Mouse (Mus musculus) forebrain, embryonic 10.5 days (tissue): ENCODE results near the gene Atxn1l. TPM values are rescaled to one million over a fixed set of nuclear protein-coding genes. Genes with fewer than 3 reads are reported as not detected.
A peak's percentile ranks its signal among the peaks of the same experiment; 100 is the strongest.

Experiments used
- DNase-seq: peaks from one replicate; pipeline ENCODE4 v3.0.0-alpha.2; 2017; ENCODE audit warnings: low spot score; ENCODE audit errors: extremely low spot score
- H3K27ac ChIP-seq: fragments of 300-500 bp; sonication (generic); 2 replicates; pipeline ENCODE4 v1.5.1; 2016; ENCODE audit warnings: mild to moderate bottlenecking
- H3K27me3 ChIP-seq: fragments of 300-500 bp; sonication (generic); 2 replicates; pipeline ENCODE4 v1.6.1; 2016; ENCODE audit warnings: mild to moderate bottlenecking; ENCODE audit not compliant: poor library complexity, severe bottlenecking
- H3K36me3 ChIP-seq: fragments of 300-500 bp; sonication (generic); replicated peaks from 2 replicates; pipeline ENCODE4 v1.6.1; 2016; ENCODE audit warnings: mild to moderate bottlenecking, moderate library complexity
- H3K4me1 ChIP-seq: fragments of 300-500 bp; sonication (generic); 2 replicates; pipeline ENCODE4 v1.6.1; 2016
- H3K4me3 ChIP-seq: fragments of 300-500 bp; sonication (generic); 2 replicates; pipeline ENCODE4 v1.5.1; 2016; ENCODE audit warnings: mild to moderate bottlenecking, moderate library complexity
- H3K9me3 ChIP-seq: fragments of 300-500 bp; sonication (generic); 2 replicates; pipeline ENCODE4 v1.6.1; 2016; ENCODE audit warnings: mild to moderate bottlenecking, moderate library complexity
- WGBS: fragments of 180-500 bp; shearing (Covaris S2); methylation state at CpG from one replicate; pipeline ENCODE4 v1.1.7; 2016; 5-methylcytosine and 5-hydroxymethylcytosine counted together
- polyA plus RNA-seq: library from polyadenylated mRNA; unstranded; fragments of >200 nt; fragmentation: Nextera tagmentation; extraction: Ambion mirVana; gene quantifications from 2 replicates; pipeline ENCODE4 v1.2.1, GENCODE M21; 2016

The Atxn1l gene
- polyA plus RNA-seq, 1 experiment from 2014 or later = 8.6 TPM

DNA sequence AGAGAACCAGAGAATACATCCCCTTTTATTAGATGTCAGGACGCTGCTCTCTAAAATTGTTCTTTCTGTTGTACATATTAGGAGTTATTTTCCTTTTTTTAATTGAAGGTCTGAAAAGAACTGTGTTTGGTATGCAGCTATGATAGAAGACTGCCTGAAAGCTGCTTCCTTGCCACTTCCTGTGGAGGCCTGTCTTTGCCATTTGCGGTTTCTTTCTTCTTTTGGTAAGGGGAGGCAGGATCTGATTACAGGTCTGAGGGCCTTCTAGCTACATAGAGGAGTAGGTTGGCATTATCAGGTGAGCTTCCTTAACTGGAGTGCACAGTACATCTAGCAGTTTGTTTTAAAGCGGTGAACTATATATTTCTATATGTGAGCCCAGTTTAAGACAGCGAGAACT is 29.6 kb downstream of the Atxn1l start:
- H3K27me3 ChIP-seq = peaks cover 22% of the 10 kb centered on the region
- H3K4me3 ChIP-seq = no peak overlapping the region
- no peaks in the 10 kb centered on the region for H3K9me3 ChIP-seq
- H3K4me1 ChIP-seq = peaks cover 33% of the 10 kb centered on the region
- no peak overlapping the region for H3K27ac ChIP-seq
- DNase-seq = no peak
- 95% methylated on average over 4 of the region's 4 CpGs for WGBS
- peaks cover 57% of the 10 kb centered on the region for H3K36me3 ChIP-seq

DNA sequence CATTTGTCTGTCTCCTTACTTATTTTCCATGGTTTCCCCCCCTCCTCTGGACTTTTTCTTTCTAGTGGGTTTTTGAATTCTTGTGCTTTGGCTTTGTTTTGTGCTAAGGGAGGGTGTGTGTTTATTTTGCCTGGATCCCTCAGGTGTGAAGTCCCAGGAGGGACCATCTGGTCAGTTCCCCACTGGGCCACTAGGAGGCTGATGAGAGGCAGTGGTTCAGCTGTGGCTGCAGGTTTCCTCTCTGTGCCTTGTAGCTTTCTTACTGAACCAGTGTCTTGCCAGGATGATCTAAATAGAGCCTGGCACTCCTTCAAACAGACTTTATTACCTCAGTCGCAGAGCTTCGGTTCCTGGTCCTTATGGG is 30.7 kb downstream of the Atxn1l start:
- Histone ChIP-seq H3K9me3 (no peaks in the 10 kb centered on the region), H3K27me3 (peaks cover 31% of the 10 kb centered on the region), H3K27ac (no peak overlapping the region), H3K4me3 (peak overlapping the region; percentile 97), H3K4me1 (peaks cover 33% of the 10 kb centered on the region), H3K36me3 (peaks cover 46% of the 10 kb centered on the region)
- DNase-seq = peak; percentile 80
- 50% methylated on average over 2 of the region's 2 CpGs for WGBS

DNA sequence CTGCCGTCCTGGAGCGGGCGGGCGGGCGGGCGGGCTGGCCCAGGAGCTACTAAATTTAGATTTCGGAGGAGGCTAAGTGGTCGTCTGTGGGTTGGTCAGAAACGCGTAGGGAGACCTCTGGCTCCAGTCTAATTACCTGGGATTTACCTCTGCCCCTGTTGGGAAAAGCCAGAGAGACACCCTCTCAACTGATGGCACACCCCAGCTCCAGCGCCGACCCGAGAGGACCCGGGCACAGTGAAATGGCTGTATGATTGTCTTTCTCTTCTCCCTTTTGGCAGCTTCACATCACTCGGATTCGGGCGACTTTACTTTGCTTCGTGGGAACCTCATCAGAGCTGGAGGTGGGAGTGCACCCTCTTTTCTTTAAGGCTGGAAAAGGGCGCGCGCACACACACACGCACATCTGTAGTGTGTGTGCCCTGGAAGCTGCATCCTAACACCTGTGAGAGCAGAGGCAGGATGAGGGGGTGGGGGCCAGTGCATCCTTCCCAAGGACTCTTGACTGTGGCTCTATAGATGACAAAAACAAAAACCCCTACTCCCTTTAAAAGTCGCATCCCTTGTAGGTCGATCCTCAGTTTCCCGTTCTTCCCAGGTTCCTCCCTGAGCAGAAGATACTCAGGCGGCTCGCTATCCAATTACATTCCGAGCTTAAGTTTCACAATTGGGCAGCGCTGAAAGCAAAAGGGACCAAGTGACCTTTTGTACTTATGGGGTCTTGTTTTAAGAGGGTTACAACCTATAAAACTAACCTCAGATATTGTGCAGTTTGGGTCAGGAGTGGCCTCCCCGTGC is 31.3 kb downstream of the Atxn1l start:
- Histone ChIP-seq H3K27me3 (peaks cover 31% of the 10 kb centered on the region), H3K4me3 (peak overlapping the region; percentile 97), H3K27ac (peak overlapping the region; percentile 98), H3K36me3 (peaks cover 41% of the 10 kb centered on the region), H3K9me3 (no peaks in the 10 kb centered on the region), H3K4me1 (peaks cover 33% of the 10 kb centered on the region)
- DNase-seq = no peak
- 1% methylated on average over 30 of the region's 30 CpGs for WGBS

DNA sequence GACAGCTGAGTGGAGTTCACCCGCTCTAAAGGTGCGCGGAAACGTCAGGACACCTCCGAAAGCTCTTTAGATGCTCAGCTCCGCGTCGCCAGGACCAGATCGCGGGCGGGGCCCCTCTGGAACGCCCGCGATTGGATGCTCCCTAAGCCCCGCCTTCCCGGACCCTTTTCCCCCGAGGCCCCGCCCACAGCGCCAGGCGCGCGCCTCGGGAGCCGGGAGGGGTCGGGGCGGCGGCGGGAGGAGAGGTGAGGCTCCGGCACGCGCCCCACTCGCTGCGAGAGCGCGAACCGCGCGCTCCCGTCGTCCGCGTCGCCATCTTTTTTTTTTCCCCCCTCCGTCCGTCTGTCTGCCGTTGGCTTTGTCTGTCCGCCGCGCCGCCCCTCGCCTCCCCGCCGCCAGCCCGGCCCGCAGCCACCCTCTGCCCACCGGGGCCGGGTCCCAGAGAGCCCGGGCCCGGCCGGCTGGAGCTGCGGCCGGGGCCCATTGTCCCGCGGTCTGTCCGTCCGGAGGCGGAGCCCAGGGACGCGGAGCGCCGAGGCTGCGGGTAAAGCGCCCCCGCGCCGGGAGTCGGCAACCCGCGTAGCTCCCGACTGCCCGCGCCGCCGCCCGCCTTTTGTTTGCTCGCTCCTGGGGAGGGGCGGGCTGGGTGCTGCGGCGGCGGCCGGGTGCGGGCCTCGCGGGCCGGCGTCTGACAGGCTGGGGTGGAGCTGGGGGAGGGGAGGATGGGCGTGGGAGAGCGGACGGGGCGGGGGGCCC is 32.0 kb downstream of the Atxn1l start, which contains the start of gene Zfp821:
Gene Zfp821 (plus strand): TSS at position 227 of the 756 bp plus-strand sequence.
- no peaks in the 10 kb centered on the region for H3K9me3 ChIP-seq
- DNase-seq = peak; percentile 88
- H3K4me3 ChIP-seq = peak within 1 kb of the TSS; percentile 97
- peaks cover 33% of the 10 kb centered on the region for H3K36me3 ChIP-seq
- H3K27me3 ChIP-seq = peaks cover 31% of the 10 kb centered on the region
- under 1% methylated on average over 93 of the region's 100 CpGs for WGBS
- peaks cover 33% of the 10 kb centered on the region for H3K4me1 ChIP-seq
- peak within 1 kb of the TSS; percentile 98 for H3K27ac ChIP-seq

DNA sequence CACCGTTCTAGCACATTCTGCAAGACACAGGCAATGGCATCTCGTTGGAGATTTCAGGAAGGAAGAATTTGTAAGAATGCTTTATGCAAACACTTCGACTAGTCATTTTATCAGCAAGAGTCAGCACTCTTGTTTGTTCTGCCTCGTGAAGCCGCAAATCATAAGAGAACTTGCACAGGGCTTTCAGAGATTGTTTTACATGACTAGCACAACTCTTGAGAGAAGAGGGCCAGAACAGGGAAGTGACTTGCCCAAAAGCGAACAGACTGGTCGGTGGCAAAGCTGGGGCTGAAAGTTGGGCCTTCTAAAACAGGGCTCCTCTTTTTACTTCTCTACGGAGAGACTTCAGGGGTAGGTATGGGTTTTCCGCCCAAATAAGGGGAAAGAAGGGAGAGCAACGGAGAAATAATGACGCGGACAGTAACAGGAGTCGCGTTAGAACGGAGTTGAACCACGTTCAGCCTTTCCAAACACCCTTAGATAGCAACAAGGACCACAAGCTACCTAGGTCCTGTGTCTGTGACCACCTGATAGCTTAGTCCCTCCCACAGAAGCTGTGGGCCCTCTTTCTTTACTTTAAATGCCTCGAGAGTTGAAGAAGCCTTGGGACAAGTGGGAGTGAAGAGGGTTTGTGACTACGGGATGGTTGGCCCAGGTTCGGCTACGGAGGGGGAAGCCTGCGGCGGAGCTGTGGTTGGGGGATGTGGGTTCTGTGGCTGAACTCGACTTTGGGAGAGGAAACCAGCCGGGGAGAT is 32.8 kb downstream of the Atxn1l start:
- WGBS = 13% methylated on average over 24 of the region's 24 CpGs
- no peaks in the 10 kb centered on the region for H3K9me3 ChIP-seq
- peaks cover 31% of the 10 kb centered on the region for H3K27me3 ChIP-seq
- peaks cover 25% of the 10 kb centered on the region for H3K36me3 ChIP-seq
- no peak for DNase-seq
- peak overlapping the region; percentile 97 for H3K4me3 ChIP-seq
- H3K4me1 ChIP-seq = peaks cover 33% of the 10 kb centered on the region
- H3K27ac ChIP-seq = peak overlapping the region; percentile 98

DNA sequence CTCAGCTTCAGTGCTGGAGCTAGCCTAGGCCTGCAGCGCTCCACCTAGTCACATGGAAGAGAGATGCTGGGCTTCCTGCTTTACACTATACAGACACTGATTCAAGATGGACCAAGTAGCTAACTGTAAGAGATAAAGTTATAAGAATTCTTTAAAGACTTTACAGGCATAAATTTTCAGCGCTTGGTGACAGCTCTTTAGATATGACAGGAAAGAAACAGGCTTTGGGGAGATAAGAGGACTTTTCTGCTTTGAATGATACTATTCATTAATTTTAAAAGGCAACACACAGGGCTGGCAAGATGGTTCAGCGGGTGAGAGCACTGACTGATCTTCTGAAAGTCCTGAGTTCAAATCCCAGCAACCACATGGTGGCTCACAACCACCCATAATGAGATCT is 39.1 kb downstream of the Atxn1l start:
- Histone ChIP-seq H3K27me3 (peaks cover 23% of the 10 kb centered on the region), H3K4me3 (no peak overlapping the region), H3K9me3 (no peaks in the 10 kb centered on the region), H3K4me1 (peaks cover 9% of the 10 kb centered on the region), H3K36me3 (no peaks in the 10 kb centered on the region), H3K27ac (no peak overlapping the region)
- 81% methylated on average over 3 of the region's 3 CpGs for WGBS
- no peak for DNase-seq

DNA sequence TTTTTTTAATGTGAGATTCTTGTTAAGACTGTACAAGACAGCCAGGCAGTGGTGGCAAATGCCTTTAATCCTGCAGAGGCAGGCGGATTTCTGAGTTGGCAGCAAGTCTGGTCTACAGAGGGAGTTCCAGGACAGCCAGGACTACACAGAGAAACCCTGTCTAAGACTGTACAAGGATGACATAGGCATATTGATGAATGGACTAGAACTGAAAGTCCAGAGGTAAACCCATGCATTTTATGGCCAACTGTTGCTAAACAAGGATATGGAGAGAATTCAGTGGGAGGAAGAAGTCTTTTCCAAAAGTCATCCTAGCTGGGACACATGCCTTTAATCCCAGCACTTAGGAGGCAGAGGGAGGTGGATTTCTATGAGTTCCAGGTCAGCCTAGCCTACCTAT is 39.8 kb downstream of the Atxn1l start:
- peaks cover 9% of the 10 kb centered on the region for H3K4me1 ChIP-seq
- H3K36me3 ChIP-seq = no peaks in the 10 kb centered on the region
- H3K27me3 ChIP-seq = peaks cover 16% of the 10 kb centered on the region
- H3K27ac ChIP-seq = no peak overlapping the region
- no peak for DNase-seq
- H3K4me3 ChIP-seq = no peak overlapping the region
- no peaks in the 10 kb centered on the region for H3K9me3 ChIP-seq
- 87% methylated on average over 1 of the region's 1 CpGs for WGBS

DNA sequence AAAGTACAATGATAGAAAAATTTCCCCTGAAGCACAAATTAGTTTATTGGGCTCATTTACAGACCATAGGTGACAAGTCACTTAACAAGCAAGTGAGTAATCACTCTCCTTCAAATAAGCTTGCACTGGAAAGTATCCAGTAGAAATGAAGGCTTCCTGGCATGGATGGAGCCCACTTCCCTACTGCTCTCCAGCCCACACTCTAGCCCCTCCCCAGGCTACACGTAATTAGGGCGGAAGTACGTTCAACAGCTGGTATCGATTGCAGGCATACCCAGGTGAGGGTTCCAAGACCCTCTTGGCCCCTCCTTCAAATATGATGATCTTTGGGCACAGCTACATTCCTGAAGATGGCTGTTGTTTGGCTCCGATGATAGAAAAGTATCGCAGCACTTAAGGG is 43.4 kb downstream of the Atxn1l start:
- peaks cover 13% of the 10 kb centered on the region for H3K36me3 ChIP-seq
- peaks cover 30% of the 10 kb centered on the region for H3K4me1 ChIP-seq
- no peaks in the 10 kb centered on the region for H3K9me3 ChIP-seq
- H3K27ac ChIP-seq = no peak overlapping the region
- H3K27me3 ChIP-seq = peaks cover 9% of the 10 kb centered on the region
- H3K4me3 ChIP-seq = peak overlapping the region; percentile 99; the same call in 1 of the 2 replicates
- WGBS = 60% methylated on average over 6 of the region's 6 CpGs
- no peak for DNase-seq

DNA sequence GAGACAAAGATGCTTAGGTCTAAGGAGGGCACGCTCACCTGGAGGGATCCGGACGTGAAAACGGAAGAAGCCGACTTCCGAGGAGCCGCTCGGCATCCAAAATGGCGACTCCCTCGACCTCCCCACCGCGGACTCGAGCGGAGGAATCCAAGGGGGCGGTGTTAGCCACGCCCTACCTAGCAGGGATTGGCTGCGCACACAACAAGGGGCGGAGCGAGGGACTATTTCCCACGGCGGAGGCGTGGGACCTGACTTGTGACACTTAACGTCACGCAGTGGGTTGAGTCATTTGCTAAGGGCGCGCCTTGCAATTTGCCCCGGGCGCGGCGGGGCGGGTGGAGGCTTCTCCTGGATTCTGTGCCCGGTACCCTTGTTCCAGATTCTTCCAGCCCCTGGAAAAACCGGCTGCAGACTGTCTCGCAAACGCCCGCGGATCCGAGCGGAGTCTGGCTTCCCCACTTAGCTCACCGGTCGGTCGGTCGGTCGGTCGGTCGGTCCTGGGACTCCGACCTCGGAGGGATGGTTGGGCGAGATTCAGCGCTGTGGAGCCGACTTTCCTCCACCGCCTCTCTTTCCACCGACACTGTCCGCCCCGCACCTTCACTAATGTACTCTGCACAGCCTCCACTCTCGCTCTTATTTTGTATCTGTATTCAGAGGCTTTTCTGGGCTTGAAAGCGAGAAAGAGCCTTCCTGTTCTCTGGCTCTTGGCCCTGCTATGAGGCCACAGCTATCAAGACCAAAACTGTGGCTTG is 44.2 kb downstream of the Atxn1l start, which contains the start of gene Ist1:
Gene Ist1 (minus strand): TSS at position 115 of the 755 bp plus-strand sequence.
- Histone ChIP-seq H3K27me3 (peaks cover 9% of the 10 kb centered on the region), H3K27ac (peak within 1 kb of the TSS; percentile 95), H3K9me3 (no peaks in the 10 kb centered on the region), H3K36me3 (peaks cover 16% of the 10 kb centered on the region), H3K4me1 (peaks cover 30% of the 10 kb centered on the region), H3K4me3 (peak within 1 kb of the TSS; percentile 99)
- WGBS = under 1% methylated on average over 57 of the region's 57 CpGs
- peak; percentile 98 for DNase-seq

DNA sequence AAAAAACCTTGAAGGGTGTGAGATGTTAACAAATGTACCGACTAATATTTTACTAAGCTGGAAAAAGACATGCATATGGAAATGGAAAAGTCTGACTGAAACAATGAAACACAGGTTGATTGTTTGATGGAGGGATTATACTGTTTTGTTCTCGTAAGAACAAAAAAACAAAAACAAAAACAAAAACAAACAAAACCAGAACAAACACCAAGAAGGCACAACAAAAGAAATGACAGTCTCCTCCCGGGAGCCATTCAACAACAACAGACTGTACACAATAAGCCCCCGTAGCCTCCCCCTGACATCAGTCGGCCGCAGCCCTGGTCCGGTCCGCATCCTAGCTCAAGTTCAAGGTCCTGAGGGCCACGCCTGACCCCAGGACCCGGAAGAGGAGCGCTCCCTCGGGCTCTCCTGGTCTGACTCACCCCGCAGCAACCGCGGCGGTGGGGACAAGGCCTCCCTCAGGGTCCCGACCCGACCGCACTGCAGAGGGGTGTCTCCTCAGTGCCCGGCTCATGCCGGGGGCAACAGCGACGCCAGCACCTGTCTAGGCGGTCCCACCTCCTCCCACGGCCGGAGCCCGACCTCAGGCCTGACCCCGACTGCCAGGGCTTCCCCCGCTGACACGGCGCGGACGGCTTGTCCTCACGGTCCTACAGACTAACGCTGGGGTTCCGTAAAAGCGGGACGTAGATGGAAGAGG is 44.9 kb downstream of the Atxn1l start:
- Histone ChIP-seq H3K27ac (peak overlapping the region; percentile 95), H3K36me3 (peaks cover 20% of the 10 kb centered on the region), H3K9me3 (no peaks in the 10 kb centered on the region), H3K4me3 (peak overlapping the region; percentile 99), H3K27me3 (peaks cover 9% of the 10 kb centered on the region), H3K4me1 (peaks cover 30% of the 10 kb centered on the region)
- DNase-seq = no peak
- 1% methylated on average over 38 of the region's 38 CpGs for WGBS

DNA sequence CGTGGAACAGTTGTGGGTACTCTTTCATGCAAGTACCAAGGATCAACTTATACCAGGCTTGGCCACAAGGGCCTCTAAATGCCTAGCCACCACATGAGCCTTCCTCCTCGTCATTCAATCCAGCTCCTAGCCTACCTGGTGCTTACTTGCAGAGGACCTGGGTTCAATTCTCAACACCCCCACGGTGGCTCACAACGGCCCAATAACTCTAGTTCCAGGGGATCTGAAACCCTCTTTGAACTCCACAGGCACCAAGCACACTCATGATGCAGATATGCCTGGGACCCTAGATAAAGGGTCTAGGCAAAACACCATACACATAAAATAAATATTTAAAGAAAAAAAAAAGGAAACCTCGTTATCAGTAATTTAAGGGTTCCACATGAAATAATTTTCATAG is 45.8 kb downstream of the Atxn1l start:
- Histone ChIP-seq H3K27ac (no peak overlapping the region), H3K36me3 (peaks cover 22% of the 10 kb centered on the region), H3K9me3 (no peaks in the 10 kb centered on the region), H3K4me1 (peaks cover 30% of the 10 kb centered on the region), H3K4me3 (peak overlapping the region; percentile 99), H3K27me3 (peaks cover 9% of the 10 kb centered on the region)
- DNase-seq = peak; percentile 20
- 65% methylated on average over 5 of the region's 5 CpGs for WGBS
